Mouse (Mus musculus) testis, adult 2 months (tissue): Measurements from ENCODE around the gene Col18a1.

Experiments
- CTCF ChIP-seq: fragments of 200-500 bp; IDR thresholded peaks from 2 replicates; pipeline ENCODE4 v1.5.1; 2012; ENCODE audit warnings: low read depth, mild to moderate bottlenecking, inconsistent platforms, low read length, moderate library complexity; ENCODE audit not compliant: control insufficient read depth, insufficient read depth, insufficient replicate concordance
- POLR2A ChIP-seq: fragments of 200-500 bp; IDR thresholded peaks from 2 replicates; pipeline ENCODE4 v1.6.1; 2012; ENCODE audit warnings: low read depth, mild to moderate bottlenecking, inconsistent platforms, low read length, moderate library complexity; ENCODE audit not compliant: control insufficient read depth

GRCm38 (mm10) chr10:77164041-77164436 lies 2.3 kb downstream of the Col18a1 start:
- TF ChIP-seq CTCF (no peak), POLR2A (no peak)
